13 mouse cellular contexts compared by ENCODE assay signal in the genomic region with DNA sequence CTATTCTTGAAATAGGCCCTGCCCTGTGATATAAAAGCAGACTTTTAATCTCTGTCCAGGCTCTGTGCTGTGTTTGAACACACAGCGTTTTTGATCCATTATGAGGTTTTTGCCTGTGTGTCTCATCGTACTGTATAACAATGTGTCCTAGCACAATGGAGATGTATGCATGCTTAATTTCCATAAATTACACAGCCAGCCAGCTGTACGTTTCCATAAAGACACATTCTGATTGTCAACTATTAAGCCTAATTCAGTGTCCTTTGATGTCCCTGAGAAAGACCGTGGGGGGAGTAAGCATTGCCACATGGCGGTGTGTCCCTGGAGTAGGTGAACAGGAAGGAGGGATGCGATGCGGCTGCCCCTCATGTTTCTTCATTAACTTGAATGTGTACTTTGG.
DNase-seq lines count a peak whose midpoint lies in the region; ATAC-seq lines count a peak whose summit lies in the region.
"Had no signal": no experiment of that assay in that cellular context is flagged by ENCODE, and none has a peak within 500 bp of the region (broad histone marks: within the 10 kb centered on the region; RNA-seq: fewer than 3 reads in every experiment).

No protein-coding gene starts in this region.

- ATAC-seq in heart, embryonic 13.5 days (ENCODE audit: extremely low read depth, insufficient number of reproducible peaks, low FRiP score, low TSS enrichment), result no peak
- peak; percentile 69 for ATAC-seq in hindbrain, embryonic 12.5 days (ENCODE audit: low FRiP score)
- peak; percentile 62; the same call in 1 of the 2 replicates for ATAC-seq in midbrain, embryonic 14.5 days (ENCODE audit: low FRiP score, low TSS enrichment)

- no peak overlapping the region for H3K27ac ChIP-seq in heart, embryonic 13.5 days (replicated peaks)
- no peak overlapping the region for H3K27ac ChIP-seq in hindbrain, embryonic 12.5 days
- no peak overlapping the region for H3K27ac ChIP-seq in midbrain, embryonic 14.5 days (replicated peaks; ENCODE audit: low read depth, low read length)

- intact Hi-C loops in heart, postnatal 14 days (cut with DNase I), result loop anchor here (10.0 kb wide), 1 partner anchor 1690 kb away; no protein-coding TSS in a partner anchor

- no peak overlapping the region for H3K9ac ChIP-seq in heart, embryonic 13.5 days
- H3K9ac ChIP-seq in hindbrain, embryonic 12.5 days, result no peak overlapping the region
- H3K9ac ChIP-seq in midbrain, embryonic 14.5 days (replicated peaks; ENCODE audit: low read length), result no peak overlapping the region

- peaks cover 12% of the 10 kb centered on the region for H3K4me1 ChIP-seq in heart, embryonic 13.5 days
- H3K4me1 ChIP-seq in hindbrain, embryonic 12.5 days, result peaks cover 8% of the 10 kb centered on the region
- H3K4me1 ChIP-seq in midbrain, embryonic 14.5 days (ENCODE audit: control insufficient read depth, insufficient read depth, low read length), result no peaks in the 10 kb centered on the region

- H3K4me3 ChIP-seq in heart, embryonic 13.5 days, result no peak overlapping the region
- H3K4me3 ChIP-seq in hindbrain, embryonic 12.5 days, result no peak overlapping the region
- no peak overlapping the region for H3K4me3 ChIP-seq in midbrain, embryonic 14.5 days (replicated peaks; ENCODE audit: low read depth, low read length)

- no peaks in the 10 kb centered on the region for H3K36me3 ChIP-seq in heart, embryonic 13.5 days
- H3K36me3 ChIP-seq in hindbrain, embryonic 12.5 days, result no peaks in the 10 kb centered on the region
- H3K36me3 ChIP-seq in midbrain, embryonic 14.5 days (ENCODE audit: control insufficient read depth, insufficient read depth, low read length), result no peaks in the 10 kb centered on the region

- no peak for DNase-seq in heart, postnatal 14 days
- DNase-seq in embryo, embryonic 10 days (ENCODE audit: low spot score), result peak; percentile 22
- peak; percentile 45 for DNase-seq in midbrain, embryonic 14.5 days
- DNase-seq in adrenal gland, postnatal 10 days, result no peak
- DNase-seq in urinary bladder, postnatal 14 days (ENCODE audit: low spot score), result no peak
- DNase-seq in kidney, adult 18-20 months, result no peak
- DNase-seq: adrenal gland, adult 2 months; cerebellum, adult 9-10 months; heart, adult 11 months; thymus, postnatal 4 days had no signal

- peaks cover under 1% of the 10 kb centered on the region; the same call in 1 of the 2 replicates for H3K9me3 ChIP-seq in heart, embryonic 13.5 days
- H3K9me3 ChIP-seq in hindbrain, embryonic 12.5 days (replicated peaks), result no peaks in the 10 kb centered on the region
- H3K9me3 ChIP-seq in midbrain, embryonic 14.5 days (ENCODE audit: control insufficient read depth, low read length), result no peaks in the 10 kb centered on the region

- WGBS in heart, embryonic 13.5 days, result 47% methylated on average over 7 of the region's 7 CpGs
- 18% methylated on average over 7 of the region's 7 CpGs for WGBS in hindbrain, embryonic 12.5 days
- 10% methylated on average over 7 of the region's 7 CpGs for WGBS in midbrain, embryonic 14.5 days

- H3K27me3 ChIP-seq in heart, embryonic 13.5 days (replicated peaks), result no peaks in the 10 kb centered on the region
- no peaks in the 10 kb centered on the region for H3K27me3 ChIP-seq in hindbrain, embryonic 12.5 days
- no peaks in the 10 kb centered on the region for H3K27me3 ChIP-seq in midbrain, embryonic 14.5 days (ENCODE audit: control insufficient read depth, insufficient read depth, low read length)

- H3K4me2 ChIP-seq in heart, embryonic 13.5 days, result peak overlapping the region; percentile 22
- H3K4me2 ChIP-seq in hindbrain, embryonic 12.5 days (replicated peaks), result 0 out of 2 replicates have a peak overlapping the region, but pooled peaks have one; percentile 15
- H3K4me2 ChIP-seq in midbrain, embryonic 14.5 days (ENCODE audit: low read length), result peak overlapping the region; percentile 23; the same call in 1 of the 2 replicates
- H3K4me2 ChIP-seq: liver, embryonic 11.5 days had no signal

Comparison
In these comparisons a context has a peak if more than half of its experiments do, and no peak if none do; other contexts are left out.
1. DNase-seq: peak in embryo, embryonic 10 days (single experiment) and midbrain, embryonic 14.5 days (single experiment); none in heart, postnatal 14 days (0 of 2), adrenal gland, postnatal 10 days (single experiment), urinary bladder, postnatal 14 days (single experiment) and kidney, adult 18-20 months (single experiment).
2. Peak in every context shown above with its lines, with median percentiles within 50 percentile points of each other: H3K4me2 ChIP-seq.